Mouse (Mus musculus): ENCODE data around the gene Cd99l2. TPM values are rescaled to one million over a fixed set of nuclear protein-coding genes. Genes with fewer than 3 reads are reported as not detected.

Gene Cd99l2
- polyA plus RNA-seq, 1 experiment, result 8.8 TPM

DNA sequence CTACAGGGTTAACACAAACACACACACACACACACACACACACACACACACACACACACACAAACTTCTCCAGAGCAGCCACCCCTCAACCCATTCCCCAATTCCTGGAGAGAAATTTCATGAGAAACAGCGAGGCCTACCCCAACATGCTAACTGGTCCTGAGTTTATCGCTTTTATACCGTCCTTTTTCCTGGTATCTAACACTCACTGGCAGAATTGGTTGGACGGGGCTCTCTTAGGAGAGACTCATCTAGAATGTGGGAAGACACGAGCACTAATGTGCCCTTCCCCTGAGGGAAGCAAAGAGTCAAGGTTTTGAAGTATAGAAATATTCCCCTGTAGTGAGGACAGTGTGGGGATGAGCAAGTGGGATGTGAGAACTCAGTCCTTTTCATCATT is 61.7 kb downstream of the Cd99l2 start:
- Histone ChIP-seq H3K27me3 (ENCODE audit: control insufficient read depth, insufficient read depth, low read length, poor library complexity, severe bottlenecking) (no peaks in the 10 kb centered on the region), H3K9ac (ENCODE audit: low read depth, poor library complexity, severe bottlenecking) (no peak overlapping the region), H3K9me3 (replicated peaks; ENCODE audit: control insufficient read depth, insufficient read depth, low read length, poor library complexity, severe bottlenecking) (no peaks in the 10 kb centered on the region), H3K36me3 (ENCODE audit: control insufficient read depth, insufficient read depth, low read length, poor library complexity, severe bottlenecking) (no peaks in the 10 kb centered on the region), H3K4me1 (ENCODE audit: control insufficient read depth, insufficient read depth, low read length) (peaks cover 2% of the 10 kb centered on the region), H3K4me3 (ENCODE audit: low read depth, low read length) (no peak overlapping the region), H3K27ac (ENCODE audit: insufficient read depth, low read length) (no peak overlapping the region)
- no peak for TF ChIP-seq POLR2A (IDR thresholded peaks at IDR 0.05; ENCODE audit: insufficient read depth, low read length)
- TF ChIP-seq EP300 (IDR thresholded peaks at IDR 0.05; ENCODE audit: insufficient read depth, low read depth, low read length), result no peak
- no peak for TF ChIP-seq CTCF (IDR thresholded peaks at IDR 0.05; ENCODE audit: low read depth, low read length)

DNA sequence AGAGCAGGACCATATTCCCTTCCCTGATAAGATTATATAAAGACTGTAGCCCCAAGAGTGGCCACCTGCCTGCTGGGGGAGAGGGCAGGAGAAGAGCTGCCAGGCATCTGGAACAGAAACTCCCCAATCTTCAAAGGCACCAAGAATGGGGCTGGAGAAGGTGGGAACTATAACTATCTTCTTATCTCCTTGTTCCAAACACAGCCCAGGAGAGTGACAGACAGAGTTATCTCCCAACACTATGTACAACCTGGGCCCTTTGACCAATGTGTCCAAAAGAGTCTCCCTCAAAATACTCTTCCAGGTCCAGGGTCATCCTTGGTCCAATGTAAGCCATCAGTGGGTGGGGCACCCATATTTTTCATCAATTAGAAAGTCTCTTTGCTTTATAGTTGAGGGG is 65.2 kb downstream of the Cd99l2 start:
- TF ChIP-seq POLR2A (IDR thresholded peaks at IDR 0.05; ENCODE audit: insufficient read depth, low read length) (no peak), EP300 (IDR thresholded peaks at IDR 0.05; ENCODE audit: insufficient read depth, low read depth, low read length) (no peak), CTCF (IDR thresholded peaks at IDR 0.05; ENCODE audit: low read depth, low read length) (no peak)
- Histone ChIP-seq H3K27me3 (ENCODE audit: control insufficient read depth, insufficient read depth, low read length, poor library complexity, severe bottlenecking) (no peaks in the 10 kb centered on the region), H3K4me3 (ENCODE audit: low read depth, low read length) (no peak overlapping the region), H3K27ac (ENCODE audit: insufficient read depth, low read length) (no peak overlapping the region), H3K9me3 (replicated peaks; ENCODE audit: control insufficient read depth, insufficient read depth, low read length, poor library complexity, severe bottlenecking) (no peaks in the 10 kb centered on the region), H3K36me3 (ENCODE audit: control insufficient read depth, insufficient read depth, low read length, poor library complexity, severe bottlenecking) (no peaks in the 10 kb centered on the region), H3K4me1 (ENCODE audit: control insufficient read depth, insufficient read depth, low read length) (peaks cover 2% of the 10 kb centered on the region), H3K9ac (ENCODE audit: low read depth, poor library complexity, severe bottlenecking) (no peak overlapping the region)

DNA sequence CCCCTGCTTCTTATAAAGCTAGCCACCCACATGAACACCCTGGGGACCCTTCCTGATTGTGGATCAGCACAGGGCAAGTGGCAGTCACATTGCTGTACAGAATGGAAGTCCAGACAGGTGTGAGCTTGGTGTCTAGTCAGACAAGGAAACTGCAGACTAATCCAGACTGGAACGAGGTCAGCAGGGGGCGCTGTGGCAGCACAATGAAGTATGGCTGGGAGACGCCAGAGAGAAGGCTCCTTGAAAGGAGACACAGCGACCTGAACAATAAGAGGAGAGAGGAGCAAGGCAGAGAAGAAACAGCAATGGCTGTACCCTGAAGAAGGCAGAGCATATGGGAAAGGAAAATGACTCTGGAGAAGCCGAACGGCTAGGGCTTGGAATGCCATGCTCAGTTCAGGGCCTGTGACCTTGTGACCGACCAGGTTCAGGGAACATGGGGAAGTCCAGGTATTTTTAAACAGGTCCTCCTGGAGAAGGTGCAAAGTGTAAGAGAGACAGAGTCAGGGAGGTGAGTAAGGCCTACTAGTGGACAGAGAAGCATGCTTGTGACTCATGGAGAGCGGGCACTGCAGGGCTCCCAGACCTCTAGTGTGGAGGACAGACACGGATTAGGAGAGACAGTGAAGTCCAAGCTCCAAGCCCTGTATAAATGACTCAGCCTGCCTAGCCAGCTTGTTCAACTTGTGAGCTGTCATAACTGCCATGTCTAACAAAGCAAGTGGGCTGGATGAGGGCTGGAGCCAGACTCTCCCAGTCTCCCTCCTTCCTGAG is 66.7 kb downstream of the Cd99l2 start:
- Histone ChIP-seq H3K36me3 (ENCODE audit: control insufficient read depth, insufficient read depth, low read length, poor library complexity, severe bottlenecking) (no peaks in the 10 kb centered on the region), H3K9me3 (replicated peaks; ENCODE audit: control insufficient read depth, insufficient read depth, low read length, poor library complexity, severe bottlenecking) (no peaks in the 10 kb centered on the region), H3K9ac (ENCODE audit: low read depth, poor library complexity, severe bottlenecking) (no peak overlapping the region), H3K4me1 (ENCODE audit: control insufficient read depth, insufficient read depth, low read length) (peaks cover 2% of the 10 kb centered on the region), H3K4me3 (ENCODE audit: low read depth, low read length) (no peak overlapping the region), H3K27ac (ENCODE audit: insufficient read depth, low read length) (no peak overlapping the region), H3K27me3 (ENCODE audit: control insufficient read depth, insufficient read depth, low read length, poor library complexity, severe bottlenecking) (no peaks in the 10 kb centered on the region)
- peak; percentile 77 for TF ChIP-seq CTCF (IDR thresholded peaks at IDR 0.05; ENCODE audit: low read depth, low read length)
- no peak for TF ChIP-seq EP300 (IDR thresholded peaks at IDR 0.05; ENCODE audit: insufficient read depth, low read depth, low read length)
- TF ChIP-seq POLR2A (IDR thresholded peaks at IDR 0.05; ENCODE audit: insufficient read depth, low read length), result no peak

DNA sequence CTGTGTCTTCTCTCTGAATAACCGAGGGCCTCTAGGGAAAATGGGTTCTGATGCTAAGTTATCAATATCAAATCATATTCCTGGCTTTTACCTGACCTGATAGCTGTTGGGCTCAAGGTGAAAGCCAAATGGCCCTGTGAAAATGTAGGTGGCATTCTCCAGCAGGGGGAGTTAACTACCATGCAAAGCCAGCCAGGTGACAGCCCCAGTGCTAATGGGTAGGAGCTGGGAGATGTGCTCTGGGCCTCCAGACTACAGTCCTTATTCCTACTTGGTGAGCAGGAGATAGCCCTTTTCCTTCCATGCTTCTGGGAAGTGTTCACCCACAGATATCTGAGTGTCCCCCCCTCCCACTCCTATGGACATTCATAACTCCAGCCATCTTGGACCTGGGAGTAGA is 67.8 kb downstream of the Cd99l2 start:
- TF ChIP-seq POLR2A (IDR thresholded peaks at IDR 0.05; ENCODE audit: insufficient read depth, low read length) (no peak), EP300 (IDR thresholded peaks at IDR 0.05; ENCODE audit: insufficient read depth, low read depth, low read length) (no peak), CTCF (IDR thresholded peaks at IDR 0.05; ENCODE audit: low read depth, low read length) (no peak)
- no peak overlapping the region for H3K9ac ChIP-seq (ENCODE audit: low read depth, poor library complexity, severe bottlenecking)

DNA sequence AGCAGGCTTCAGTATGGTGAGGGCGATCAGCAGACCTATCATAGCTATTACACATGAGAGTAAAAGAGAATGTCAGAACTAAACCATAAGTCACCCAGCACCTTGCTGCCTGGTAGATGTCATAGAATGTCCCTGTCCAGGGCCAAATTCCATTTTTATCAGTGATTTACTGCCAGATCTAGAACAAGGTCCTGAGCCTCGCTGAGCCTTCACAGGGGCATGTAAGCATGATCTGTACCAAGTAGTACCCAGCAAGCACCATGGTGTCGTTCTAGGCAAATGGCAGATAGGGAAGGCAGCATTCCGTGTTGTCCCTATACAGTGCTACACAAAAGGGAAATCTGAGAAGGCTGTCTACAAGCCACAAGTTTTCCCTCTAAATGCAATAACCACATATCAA is 79.0 kb downstream of the Cd99l2 start:
- Histone ChIP-seq H3K4me3 (ENCODE audit: low read depth, low read length) (no peak overlapping the region), H3K9me3 (replicated peaks; ENCODE audit: control insufficient read depth, insufficient read depth, low read length, poor library complexity, severe bottlenecking) (no peaks in the 10 kb centered on the region), H3K36me3 (ENCODE audit: control insufficient read depth, insufficient read depth, low read length, poor library complexity, severe bottlenecking) (no peaks in the 10 kb centered on the region), H3K27me3 (ENCODE audit: control insufficient read depth, insufficient read depth, low read length, poor library complexity, severe bottlenecking) (no peaks in the 10 kb centered on the region), H3K9ac (ENCODE audit: low read depth, poor library complexity, severe bottlenecking) (no peak overlapping the region), H3K27ac (ENCODE audit: insufficient read depth, low read length) (no peak overlapping the region), H3K4me1 (ENCODE audit: control insufficient read depth, insufficient read depth, low read length) (no peaks in the 10 kb centered on the region)
- TF ChIP-seq EP300 (IDR thresholded peaks at IDR 0.05; ENCODE audit: insufficient read depth, low read depth, low read length), result no peak
- no peak for TF ChIP-seq CTCF (IDR thresholded peaks at IDR 0.05; ENCODE audit: low read depth, low read length)
- TF ChIP-seq POLR2A (IDR thresholded peaks at IDR 0.05; ENCODE audit: insufficient read depth, low read length), result no peak

More for the DNA sequence above, 67.8 kb downstream of the Cd99l2 start:
- H3K27me3 ChIP-seq (ENCODE audit: control insufficient read depth, insufficient read depth, low read length, poor library complexity, severe bottlenecking), result no peaks in the 10 kb centered on the region
- no peak overlapping the region for H3K27ac ChIP-seq (ENCODE audit: insufficient read depth, low read length)
- no peaks in the 10 kb centered on the region for H3K9me3 ChIP-seq (replicated peaks; ENCODE audit: control insufficient read depth, insufficient read depth, low read length, poor library complexity, severe bottlenecking)
- H3K4me3 ChIP-seq (ENCODE audit: low read depth, low read length), result no peak overlapping the region
- no peaks in the 10 kb centered on the region for H3K36me3 ChIP-seq (ENCODE audit: control insufficient read depth, insufficient read depth, low read length, poor library complexity, severe bottlenecking)
- H3K4me1 ChIP-seq (ENCODE audit: control insufficient read depth, insufficient read depth, low read length), result peaks cover 2% of the 10 kb centered on the region

DNA sequence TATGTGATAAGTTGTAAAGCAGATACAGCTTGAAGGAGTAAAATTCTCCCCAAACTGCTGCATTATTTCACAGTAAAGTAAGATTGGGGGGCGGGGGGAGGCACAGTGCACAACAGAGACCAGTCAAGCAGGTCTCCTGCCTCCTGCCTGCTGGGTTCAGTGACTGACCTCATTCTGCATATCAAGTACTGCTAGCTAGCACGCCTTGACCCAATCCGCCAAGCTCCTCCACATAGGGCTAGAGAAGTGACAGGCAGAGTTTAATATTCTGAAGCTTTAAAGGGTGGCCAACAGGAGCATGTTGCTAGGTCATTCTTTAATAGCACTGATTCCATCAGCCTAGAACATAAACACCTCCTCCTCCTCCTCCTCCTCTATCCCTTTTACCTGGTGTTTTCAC is 79.9 kb downstream of the Cd99l2 start:
- no peak overlapping the region for H3K4me3 ChIP-seq (ENCODE audit: low read depth, low read length)
- H3K27me3 ChIP-seq (ENCODE audit: control insufficient read depth, insufficient read depth, low read length, poor library complexity, severe bottlenecking), result no peaks in the 10 kb centered on the region
- H3K9me3 ChIP-seq (replicated peaks; ENCODE audit: control insufficient read depth, insufficient read depth, low read length, poor library complexity, severe bottlenecking), result no peaks in the 10 kb centered on the region
- TF ChIP-seq CTCF (IDR thresholded peaks at IDR 0.05; ENCODE audit: low read depth, low read length), result no peak
- no peak for TF ChIP-seq POLR2A (IDR thresholded peaks at IDR 0.05; ENCODE audit: insufficient read depth, low read length)
- TF ChIP-seq EP300 (IDR thresholded peaks at IDR 0.05; ENCODE audit: insufficient read depth, low read depth, low read length), result no peak
- no peak overlapping the region for H3K9ac ChIP-seq (ENCODE audit: low read depth, poor library complexity, severe bottlenecking)
- no peaks in the 10 kb centered on the region for H3K4me1 ChIP-seq (ENCODE audit: control insufficient read depth, insufficient read depth, low read length)
- no peaks in the 10 kb centered on the region for H3K36me3 ChIP-seq (ENCODE audit: control insufficient read depth, insufficient read depth, low read length, poor library complexity, severe bottlenecking)
- H3K27ac ChIP-seq (ENCODE audit: insufficient read depth, low read length), result no peak overlapping the region
